Mouse (Mus musculus) right cerebral cortex, postnatal 10 days (tissue): ENCODE measurements around the gene Ablim1.

Source experiments
- DNase-seq, 2 experiments: peaks; one replicate each; pipeline ENCODE4 v3.0.0; 2021; ENCODE audit warnings: low spot score in 2 of 2

Ablim1 gene

GRCm38 (mm10) chr19:57128037-57128436 is 186.7 kb downstream of the Ablim1 start:
- DNase-seq: no peak

GRCm38 (mm10) chr19:57127523-57127922 is 187.2 kb downstream of the Ablim1 start:
- no peak for DNase-seq

- DNase-seq: no peak
Measured at GRCm38 (mm10) chr19:57126950-57127349, 187.8 kb downstream of the Ablim1 start.

GRCm38 (mm10) chr19:57124906-57125305 is 189.8 kb downstream of the Ablim1 start:
- no peak for DNase-seq

GRCm38 (mm10) chr19:57124138-57124519 is 190.6 kb downstream of the Ablim1 start:
- DNase-seq: no peak

GRCm38 (mm10) chr19:57123503-57124137 is 191.1 kb downstream of the Ablim1 start:
- DNase-seq: peak in 1 of 2 experiments; percentile 51

GRCm38 (mm10) chr19:57122261-57122660 is 192.5 kb downstream of the Ablim1 start:
- no peak for DNase-seq

- no peak for DNase-seq
Measured at GRCm38 (mm10) chr19:57121036-57121435, 193.7 kb downstream of the Ablim1 start.

GRCm38 (mm10) chr19:57119661-57120060 is 195.1 kb downstream of the Ablim1 start:
- no peak for DNase-seq

- DNase-seq: peak; percentile 81 to 88
Measured at GRCm38 (mm10) chr19:57118785-57119565, 195.7 kb downstream of the Ablim1 start.

GRCm38 (mm10) chr19:57117751-57118150 is 197.0 kb downstream of the Ablim1 start:
- no peak for DNase-seq

GRCm38 (mm10) chr19:57116871-57117501 is 197.7 kb downstream of the Ablim1 start:
- no peak for DNase-seq

- no peak for DNase-seq
Measured at GRCm38 (mm10) chr19:57115670-57116069, 199.0 kb downstream of the Ablim1 start.

- no peak for DNase-seq
Measured at GRCm38 (mm10) chr19:57114951-57115350, 199.8 kb downstream of the Ablim1 start.

GRCm38 (mm10) chr19:57113975-57114374 is 200.7 kb downstream of the Ablim1 start:
- DNase-seq: no peak

GRCm38 (mm10) chr19:57112816-57113406 is 201.8 kb downstream of the Ablim1 start:
- DNase-seq: no peak

GRCm38 (mm10) chr19:57112231-57112815 is 202.4 kb downstream of the Ablim1 start:
- no peak for DNase-seq

GRCm38 (mm10) chr19:57111301-57111700 is 203.4 kb downstream of the Ablim1 start:
- peak in 1 of 2 experiments; percentile 18 for DNase-seq

- no peak for DNase-seq
Measured at GRCm38 (mm10) chr19:57109620-57110019, 205.1 kb downstream of the Ablim1 start.

- DNase-seq: no peak
Measured at GRCm38 (mm10) chr19:57106513-57106912, 208.2 kb downstream of the Ablim1 start.

- no peak for DNase-seq
Measured at GRCm38 (mm10) chr19:57106031-57106430, 208.7 kb downstream of the Ablim1 start.

- no peak for DNase-seq
Measured at GRCm38 (mm10) chr19:57105156-57105555, 209.6 kb downstream of the Ablim1 start.
